Mouse (Mus musculus) heart, postnatal 0 days (tissue): ENCODE results near the gene Igsf3.

Source experiments
- CTCF ChIP-seq: IDR thresholded peaks from 2 replicates; pipeline ENCODE4 v1.5.1; 2016; ENCODE audit warnings: antibody characterized with exemption, control low read depth, low read depth
- EP300 ChIP-seq: IDR thresholded peaks from 2 replicates; pipeline ENCODE4 v1.6.1; 2016; ENCODE audit warnings: antibody characterized with exemption, low read depth

GRCm38 (mm10) chr3:101376538-101377247 lies at the start of gene Igsf3:
- TF ChIP-seq CTCF (no peak), EP300 (no peak)
